Mouse (Mus musculus) embryonic facial prominence, embryonic 11.5 days (tissue): ENCODE measurements at regions not wholly inside any gene's neighbourhood (a gene's known extent, or its start where the extent isn't known, plus 50 kb on each side); places are given as distances from the start of the nearest gene placed in this dataset.
A peak's percentile ranks its signal among the peaks of the same experiment; 100 is the strongest.

ENCODE experiments used
- ATAC-seq: fragments of 200-750 bp; cut with Nextera tagmentation; replicated peaks from 2 replicates; pipeline ENCODE4 v1.8.0; 2017; ENCODE audit warnings: low read depth; ENCODE audit not compliant: insufficient number of reproducible peaks, low FRiP score, low TSS enrichment
- DNase-seq: peaks from one replicate; pipeline ENCODE4 v3.0.0-alpha.2; 2015; ENCODE audit warnings: low spot score
- H3K27ac ChIP-seq: fragments of 300-500 bp; sonication (generic); replicated peaks from 2 replicates; pipeline ENCODE4 v1.5.1; 2014; ENCODE audit warnings: mild to moderate bottlenecking, low read depth, low read length, control low read depth
- H3K27me3 ChIP-seq: fragments of 300-500 bp; sonication (generic); 2 replicates; pipeline ENCODE4 v1.6.1; 2014; ENCODE audit warnings: mild to moderate bottlenecking, low read length, moderate library complexity, mixed read lengths; ENCODE audit not compliant: control insufficient read depth, insufficient read depth
- H3K36me3 ChIP-seq: fragments of 300-500 bp; sonication (generic); replicated peaks from 2 replicates; pipeline ENCODE4 v1.6.1; 2014; ENCODE audit warnings: low read depth, mild to moderate bottlenecking, low read length, moderate library complexity, mixed read lengths; ENCODE audit not compliant: control insufficient read depth, insufficient read depth
- H3K4me1 ChIP-seq: fragments of 300-500 bp; sonication (generic); 2 replicates; pipeline ENCODE4 v1.6.1; 2014; ENCODE audit warnings: low read length, mixed read lengths; ENCODE audit not compliant: control insufficient read depth, insufficient read depth
- H3K4me2 ChIP-seq: fragments of 300-500 bp; sonication (generic); 2 replicates; pipeline ENCODE4 v1.6.1; 2014; ENCODE audit warnings: low read depth, mild to moderate bottlenecking, control low read depth, low read length, moderate library complexity
- H3K4me3 ChIP-seq: fragments of 300-500 bp; sonication (generic); 2 replicates; pipeline ENCODE4 v1.5.1; 2014; ENCODE audit warnings: low read depth, low read length, control low read depth
- H3K9ac ChIP-seq: fragments of 300-500 bp; sonication (generic); replicated peaks from 2 replicates; pipeline ENCODE4 v1.6.1; 2014; ENCODE audit warnings: mild to moderate bottlenecking, control low read depth, low read length
- H3K9me3 ChIP-seq: fragments of 300-500 bp; sonication (generic); replicated peaks from 2 replicates; pipeline ENCODE4 v1.6.1; 2016; ENCODE audit warnings: mild to moderate bottlenecking, low read length, inconsistent platforms, mixed read lengths; ENCODE audit not compliant: control insufficient read depth
- WGBS: fragments of 180-500 bp; shearing (Covaris S2); extraction: QIAGEN DNeasy Blood & Tissue Kit; methylation state at CpG from one replicate; pipeline ENCODE4 v1.1.7; 2014; 5-methylcytosine and 5-hydroxymethylcytosine counted together

DNA sequence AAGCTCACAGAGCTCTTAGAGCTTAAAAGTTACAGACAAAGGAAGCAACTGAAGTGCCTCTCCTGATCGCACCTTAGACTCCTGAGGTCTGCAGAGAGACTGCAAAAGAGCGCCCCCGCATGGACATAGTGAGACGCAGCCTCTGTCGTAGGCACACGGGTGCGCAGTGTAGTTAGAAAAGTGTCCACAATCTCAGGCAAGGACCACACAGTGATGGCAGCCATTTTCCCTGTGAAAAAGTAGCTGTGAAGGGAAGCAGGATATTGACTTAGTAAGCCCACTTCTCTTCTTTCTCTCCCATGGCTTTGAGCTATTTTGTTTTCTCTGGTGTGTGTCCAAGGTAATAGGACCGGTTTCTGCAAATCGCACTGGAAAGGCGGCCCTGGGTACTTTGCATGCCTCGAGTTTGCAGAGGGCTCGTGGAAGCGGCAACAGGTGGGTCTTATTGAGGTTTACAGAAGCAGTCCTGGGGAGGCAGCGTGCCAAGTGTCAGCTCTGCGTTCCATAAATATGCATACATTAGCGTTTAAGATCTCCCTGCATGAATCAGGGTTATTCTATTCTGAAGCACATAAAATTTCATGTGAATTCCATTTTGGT is 188.0 kb downstream of the Pax3 start:
- Histone ChIP-seq H3K27ac (no peak overlapping the region), H3K9ac (no peak overlapping the region), H3K4me3 (no peak overlapping the region), H3K27me3 (no peaks in the 10 kb centered on the region), H3K4me1 (no peaks in the 10 kb centered on the region; the same call in 1 of the 2 replicates), H3K36me3 (no peaks in the 10 kb centered on the region), H3K4me2 (no peak overlapping the region), H3K9me3 (no peaks in the 10 kb centered on the region)
- WGBS = 38% methylated on average over 16 of the region's 16 CpGs
- DNase-seq (peak; percentile 82), ATAC-seq (no peak)

DNA sequence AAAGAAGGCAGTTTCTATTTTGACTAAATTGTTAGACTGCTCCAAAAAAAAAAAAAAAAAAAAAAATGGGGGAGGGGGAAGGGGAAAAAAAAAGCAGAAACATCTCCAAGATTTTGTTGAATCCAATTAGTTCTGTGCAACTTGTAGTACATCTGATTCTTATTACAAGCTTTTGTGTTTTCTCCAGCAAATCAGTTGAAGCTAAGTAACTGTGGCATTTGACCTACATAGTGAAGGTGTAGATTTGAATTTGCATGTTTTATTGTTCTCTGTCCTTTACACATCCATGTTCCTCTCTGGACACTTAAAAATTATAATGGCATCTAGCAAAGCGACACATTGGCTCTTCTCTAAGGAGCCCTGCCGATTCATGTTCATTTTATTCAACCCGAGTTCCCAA is 192.6 kb downstream of the Pax3 start:
- WGBS = 89% methylated on average over 3 of the region's 3 CpGs
- Histone ChIP-seq H3K27ac (no peak overlapping the region), H3K4me3 (no peak overlapping the region), H3K36me3 (no peaks in the 10 kb centered on the region), H3K9me3 (no peaks in the 10 kb centered on the region), H3K4me2 (no peak overlapping the region), H3K4me1 (no peaks in the 10 kb centered on the region; the same call in 1 of the 2 replicates), H3K9ac (no peak overlapping the region), H3K27me3 (no peaks in the 10 kb centered on the region)
- DNase-seq (no peak), ATAC-seq (no peak)

DNA sequence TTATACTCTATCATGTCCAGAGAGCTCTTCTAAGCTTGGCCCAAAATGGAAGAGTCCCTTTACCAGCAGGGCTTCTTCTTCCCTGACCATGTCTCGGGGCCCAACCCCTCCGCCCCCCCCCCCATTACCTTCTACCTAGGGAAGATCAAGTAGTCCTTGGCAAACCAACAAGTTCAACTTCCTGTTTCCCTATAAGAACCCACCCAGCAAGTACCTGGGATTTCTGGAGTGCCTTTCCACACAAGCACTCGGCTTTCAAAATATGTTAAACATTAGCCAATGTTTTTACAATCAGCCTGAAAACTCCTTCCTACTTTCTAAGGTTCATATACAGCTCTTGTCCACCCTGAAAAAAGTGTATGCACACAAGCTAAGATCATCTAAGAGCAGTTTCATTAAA is 198.2 kb downstream of the Pax3 start:
- no peak overlapping the region for H3K27ac ChIP-seq
- no peak overlapping the region for H3K4me2 ChIP-seq
- ATAC-seq (no peak), DNase-seq (no peak)
- no peak overlapping the region for H3K9ac ChIP-seq
- no peaks in the 10 kb centered on the region; the same call in 1 of the 2 replicates for H3K4me1 ChIP-seq
- H3K4me3 ChIP-seq = no peak overlapping the region
- H3K9me3 ChIP-seq = no peaks in the 10 kb centered on the region
- H3K27me3 ChIP-seq = no peaks in the 10 kb centered on the region
- H3K36me3 ChIP-seq = no peaks in the 10 kb centered on the region
- WGBS = 84% methylated on average over 3 of the region's 3 CpGs

DNA sequence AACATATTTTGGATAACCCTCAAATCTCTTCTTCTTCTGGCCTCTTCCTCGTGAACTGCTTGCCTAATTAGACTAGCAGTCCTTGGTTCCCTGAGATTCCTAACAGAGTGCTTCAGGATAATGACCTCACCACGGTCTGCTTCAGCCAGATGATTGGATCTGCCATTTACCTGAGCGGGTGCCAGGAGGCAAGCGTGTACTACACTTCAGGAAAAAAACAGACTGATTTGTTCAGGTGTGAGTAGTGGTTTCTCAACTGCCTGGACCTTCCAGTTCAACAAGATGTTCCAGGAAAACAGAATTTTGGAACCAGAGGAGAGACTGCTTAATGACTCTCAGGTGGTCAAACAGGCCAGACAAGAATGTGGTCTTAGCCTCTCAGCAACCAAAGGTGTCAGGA is 215.4 kb downstream of the Pax3 start:
- Histone ChIP-seq H3K9me3 (no peaks in the 10 kb centered on the region), H3K36me3 (no peaks in the 10 kb centered on the region), H3K4me1 (no peaks in the 10 kb centered on the region), H3K9ac (no peak overlapping the region), H3K4me2 (no peak overlapping the region), H3K27ac (no peak overlapping the region), H3K4me3 (no peak overlapping the region), H3K27me3 (peaks cover 2% of the 10 kb centered on the region; the same call in 1 of the 2 replicates)
- 60% methylated on average over 4 of the region's 4 CpGs for WGBS
- DNase-seq (no peak), ATAC-seq (no peak)

DNA sequence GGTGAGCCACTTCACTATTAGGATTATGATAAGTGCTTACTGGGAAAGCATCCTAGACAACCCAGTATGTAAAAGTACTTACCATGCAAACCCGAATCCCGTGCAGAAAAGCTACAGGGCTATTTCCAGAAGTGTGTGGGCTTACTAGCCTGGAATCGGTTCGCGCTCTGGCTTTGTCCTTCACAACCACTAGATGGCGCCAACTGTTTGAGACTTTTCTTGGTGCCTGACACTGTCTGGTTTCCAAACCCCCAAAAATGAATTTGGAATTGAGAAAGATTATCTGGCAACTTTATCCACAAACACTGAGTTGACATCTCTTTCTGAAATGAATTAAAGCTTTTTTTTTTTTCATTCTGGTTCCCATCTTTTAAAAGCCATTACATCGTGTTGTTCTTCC is 218.2 kb downstream of the Pax3 start:
- ATAC-seq = no peak
- peaks cover 2% of the 10 kb centered on the region; the same call in 1 of the 2 replicates for H3K27me3 ChIP-seq
- peak; percentile 93 for DNase-seq
- H3K9me3 ChIP-seq = no peaks in the 10 kb centered on the region
- no peak overlapping the region for H3K27ac ChIP-seq
- H3K4me2 ChIP-seq = no peak overlapping the region
- WGBS = 6% methylated on average over 7 of the region's 7 CpGs
- no peaks in the 10 kb centered on the region for H3K4me1 ChIP-seq
- H3K9ac ChIP-seq = no peak overlapping the region
- H3K4me3 ChIP-seq = no peak overlapping the region
- H3K36me3 ChIP-seq = no peaks in the 10 kb centered on the region

DNA sequence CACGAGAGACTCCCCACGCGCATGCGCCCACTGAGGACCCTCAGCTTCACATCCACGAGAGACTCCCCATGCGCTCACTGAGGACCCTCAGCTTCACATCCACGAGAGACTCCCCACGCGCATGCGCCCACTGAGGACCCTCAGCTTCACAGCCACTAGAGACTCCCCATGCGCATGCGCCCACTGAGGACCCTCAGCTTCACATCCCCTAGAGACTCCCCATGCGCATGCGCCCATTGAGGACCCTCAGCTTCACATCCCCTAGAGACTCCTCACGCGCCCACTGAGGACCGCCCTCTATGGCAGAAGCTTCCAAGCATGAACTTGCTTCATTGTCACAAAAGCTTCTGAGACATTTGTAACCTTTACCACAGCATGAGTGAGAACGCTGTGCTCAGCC is 221.0 kb downstream of the Pax3 start:
- Histone ChIP-seq H3K36me3 (no peaks in the 10 kb centered on the region), H3K27me3 (peaks cover 2% of the 10 kb centered on the region; the same call in 1 of the 2 replicates), H3K27ac (no peak overlapping the region), H3K9me3 (no peaks in the 10 kb centered on the region), H3K9ac (no peak overlapping the region), H3K4me1 (no peaks in the 10 kb centered on the region), H3K4me3 (no peak overlapping the region), H3K4me2 (no peak overlapping the region)
- 92% methylated on average over 18 of the region's 18 CpGs for WGBS
- no peak for DNase-seq
- no peak for ATAC-seq

DNA sequence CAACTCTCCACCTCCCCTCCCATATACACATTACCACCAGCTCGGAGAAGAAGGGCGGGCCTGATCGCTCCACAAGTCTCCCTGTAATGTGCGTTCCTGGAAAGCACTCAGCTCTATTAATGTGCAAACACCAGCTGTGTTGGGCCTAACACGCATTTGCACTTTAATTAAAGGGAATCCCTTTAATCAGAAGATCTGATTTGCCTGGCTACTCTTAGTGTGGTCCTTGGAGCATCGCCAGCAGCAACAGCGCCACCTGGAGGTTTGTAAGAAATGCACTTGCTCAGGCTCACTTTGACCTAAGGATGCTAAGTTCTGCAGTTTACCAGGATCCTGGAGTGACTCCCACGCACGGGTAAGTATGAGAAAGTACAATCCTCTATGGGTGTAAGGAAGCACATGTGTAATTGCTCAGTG is 224.6 kb downstream of the Pax3 start:
- no peak overlapping the region for H3K4me2 ChIP-seq
- ATAC-seq = peak; percentile 48; the same call in 1 of the 2 replicates

DNA sequence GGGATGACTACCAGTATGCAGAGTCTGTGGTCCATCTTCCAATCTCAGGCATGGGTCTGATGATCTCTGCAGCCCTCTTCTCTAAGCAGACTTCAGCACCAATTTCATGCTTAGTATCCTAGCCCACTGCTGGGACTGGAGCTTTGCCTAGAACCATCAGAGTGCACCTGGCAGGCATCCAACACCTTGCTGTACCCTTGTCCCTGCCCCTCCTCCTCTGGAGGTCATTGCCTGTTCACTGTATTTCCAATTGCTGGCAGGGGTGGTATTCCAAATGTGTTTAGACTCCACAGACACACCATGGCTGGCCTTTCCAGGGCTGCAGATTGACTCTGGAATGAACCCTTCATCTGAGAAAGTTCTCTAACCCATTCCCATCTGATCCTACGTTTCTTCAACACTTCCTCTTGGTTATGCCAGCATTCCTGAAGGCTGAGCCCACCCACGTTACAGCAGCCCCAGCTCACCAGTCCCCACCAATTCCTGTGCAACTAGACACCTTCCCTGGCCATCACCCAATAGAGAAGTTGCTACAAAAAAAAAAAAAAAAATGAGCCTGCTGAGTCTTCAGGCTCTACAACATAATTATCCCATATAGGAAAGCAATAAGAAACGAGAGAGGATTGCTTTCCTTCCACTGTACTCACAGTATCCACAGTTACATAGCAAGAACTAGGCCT is 232.1 kb downstream of the Pax3 start:
- H3K4me2 ChIP-seq = no peak overlapping the region
- no peak overlapping the region for H3K9ac ChIP-seq
- no peaks in the 10 kb centered on the region for H3K4me1 ChIP-seq
- DNase-seq = no peak
- no peak for ATAC-seq
- no peaks in the 10 kb centered on the region for H3K36me3 ChIP-seq
- 50% methylated on average over 3 of the region's 3 CpGs for WGBS
- H3K27me3 ChIP-seq = no peaks in the 10 kb centered on the region
- H3K9me3 ChIP-seq = no peaks in the 10 kb centered on the region
- no peak overlapping the region for H3K4me3 ChIP-seq
- no peak overlapping the region for H3K27ac ChIP-seq

More for the DNA sequence above, 224.6 kb downstream of the Pax3 start:
- 11% methylated on average over 9 of the region's 9 CpGs for WGBS
- no peak overlapping the region for H3K4me3 ChIP-seq
- H3K36me3 ChIP-seq = no peaks in the 10 kb centered on the region
- no peak overlapping the region for H3K9ac ChIP-seq
- peak; percentile 75 for DNase-seq
- H3K27ac ChIP-seq = no peak overlapping the region
- no peaks in the 10 kb centered on the region for H3K27me3 ChIP-seq
- H3K9me3 ChIP-seq = no peaks in the 10 kb centered on the region
- H3K4me1 ChIP-seq = no peaks in the 10 kb centered on the region
